Mouse (Mus musculus) midbrain, embryonic 13.5 days (tissue): ENCODE measurements around the gene Rac3. TPM values are rescaled to one million over a fixed set of nuclear protein-coding genes. Genes with fewer than 3 reads are reported as not detected.
"Not testable (repeated sequence)": the region's sequence is repeated elsewhere in the genome, so short reads cannot be mapped to it uniquely, and the experiment has no call there.

Experiments used
- ATAC-seq: fragments of 200-750 bp; cut with Nextera tagmentation; 2 replicates; pipeline ENCODE4 v1.8.0; 2017; ENCODE audit warnings: mild to moderate bottlenecking, moderate TSS enrichment, moderate library complexity
- H3K27ac ChIP-seq: fragments of 300-500 bp; sonication (generic); 2 replicates; pipeline ENCODE4 v1.5.1; 2015; ENCODE audit warnings: inconsistent platforms, mild to moderate bottlenecking, moderate library complexity
- H3K27me3 ChIP-seq: fragments of 300-500 bp; sonication (generic); 2 replicates; pipeline ENCODE4 v1.6.1; 2015; ENCODE audit warnings: mild to moderate bottlenecking, inconsistent platforms
- H3K36me3 ChIP-seq: fragments of 300-500 bp; sonication (generic); 2 replicates; pipeline ENCODE4 v1.6.1; 2015; ENCODE audit warnings: mild to moderate bottlenecking, inconsistent platforms
- H3K4me1 ChIP-seq: fragments of 300-500 bp; sonication (generic); replicated peaks from 2 replicates; pipeline ENCODE4 v1.6.1; 2015; ENCODE audit warnings: inconsistent platforms
- H3K4me2 ChIP-seq: fragments of 300-500 bp; sonication (generic); replicated peaks from 2 replicates; pipeline ENCODE4 v1.6.1; 2015; ENCODE audit warnings: moderate library complexity, mild to moderate bottlenecking, inconsistent platforms
- H3K4me3 ChIP-seq: fragments of 300-500 bp; sonication (generic); replicated peaks from 2 replicates; pipeline ENCODE4 v1.5.1; 2015; ENCODE audit warnings: mild to moderate bottlenecking, inconsistent platforms
- H3K9ac ChIP-seq: fragments of 300-500 bp; sonication (generic); replicated peaks from 2 replicates; pipeline ENCODE4 v1.6.1; 2015; ENCODE audit warnings: mild to moderate bottlenecking, inconsistent platforms
- H3K9me3 ChIP-seq: fragments of 300-500 bp; sonication (generic); 2 replicates; pipeline ENCODE4 v1.6.1; 2016; ENCODE audit warnings: mild to moderate bottlenecking, inconsistent platforms
- WGBS: fragments of 180-500 bp; shearing (Covaris S2); methylation state at CpG from one replicate; pipeline ENCODE4 v1.1.7; 2015; 5-methylcytosine and 5-hydroxymethylcytosine counted together
- polyA plus RNA-seq: library from polyadenylated mRNA; unstranded; fragments of >200 nt; fragmentation: Nextera tagmentation; extraction: Ambion mirVana; gene quantifications from 2 replicates; pipeline ENCODE4 v1.2.1, GENCODE M21; 2015

Rac3 gene
- polyA plus RNA-seq, 1 experiment from 2014 or later, result 218 TPM

GRCm38 (mm10) chr11:120763121-120763999 is 42.1 kb downstream of the Rac3 start:
- not testable (repeated sequence) for H3K4me3 ChIP-seq, H3K36me3 ChIP-seq, H3K4me1 ChIP-seq, H3K9me3 ChIP-seq, H3K27ac ChIP-seq, H3K9ac ChIP-seq
- Histone ChIP-seq H3K27me3 (peaks cover 11% of the 10 kb centered on the region), H3K4me2 (0 out of 2 replicates have a peak overlapping the region, but pooled peaks have one; percentile 23)
- ATAC-seq, result peak; percentile 63
- WGBS, result 6% methylated on average over 9 of the region's 23 CpGs

- ATAC-seq, H3K27ac ChIP-seq, H3K36me3 ChIP-seq, H3K9ac ChIP-seq, H3K9me3 ChIP-seq, H3K4me2 ChIP-seq, H3K4me1 ChIP-seq, H3K4me3 ChIP-seq, H3K27me3 ChIP-seq: not testable (repeated sequence)
- 77% methylated on average over 4 of the region's 7 CpGs for WGBS
Measured at GRCm38 (mm10) chr11:120767023-120767422, 45.8 kb downstream of the Rac3 start.

- H3K36me3 ChIP-seq, result no peaks in the 10 kb centered on the region
- H3K4me2 ChIP-seq, result no peak overlapping the region
- H3K4me3 ChIP-seq, result no peak overlapping the region
- WGBS, result 62% methylated on average over 1 of the region's 1 CpGs
- no peak overlapping the region for H3K27ac ChIP-seq
- H3K4me1 ChIP-seq, result no peaks in the 10 kb centered on the region
- H3K9me3 ChIP-seq, result no peaks in the 10 kb centered on the region
- H3K9ac ChIP-seq, result no peak overlapping the region
- no peak for ATAC-seq
- H3K27me3 ChIP-seq, result no peaks in the 10 kb centered on the region
Measured at GRCm38 (mm10) chr11:120768206-120768605, 46.9 kb downstream of the Rac3 start.

- Histone ChIP-seq H3K27me3 (no peaks in the 10 kb centered on the region), H3K9ac (no peak overlapping the region), H3K4me3 (no peak overlapping the region), H3K9me3 (no peaks in the 10 kb centered on the region), H3K36me3 (no peaks in the 10 kb centered on the region), H3K4me1 (peaks cover 13% of the 10 kb centered on the region; the same call in 1 of the 2 replicates), H3K4me2 (no peak overlapping the region), H3K27ac (no peak overlapping the region)
- WGBS, result 81% methylated on average over 3 of the region's 3 CpGs
- no peak for ATAC-seq
Measured at GRCm38 (mm10) chr11:120772749-120773148, 51.5 kb downstream of the Rac3 start.

Other genes with a start within 250 kb of the Rac3 start
- gene Mrpl12, start 236.9 kb upstream of the Rac3 start, polyA plus RNA-seq, result 111 and 113 TPM in 2 replicates
- gene Slc25a10, start 229.6 kb upstream of the Rac3 start, polyA plus RNA-seq, result 28.2 and 29.2 TPM in 2 replicates
- gene Gcgr, start 190.8 kb upstream of the Rac3 start, polyA plus RNA-seq, result 0.20 and 0.32 TPM in 2 replicates
- gene Mcrip1, start 171.7 kb upstream of the Rac3 start, polyA plus RNA-seq, result 240 and 242 TPM in 2 replicates
- gene Ppp1r27, start 170.3 kb upstream of the Rac3 start, polyA plus RNA-seq, result not detected in 2 replicates
- 279 and 297 TPM in 2 replicates for gene P4hb, start 148.2 kb upstream of the Rac3 start, polyA plus RNA-seq
- 452 and 461 TPM in 2 replicates for gene Arhgdia, start 139.8 kb upstream of the Rac3 start, polyA plus RNA-seq
- 303 and 358 TPM in 2 replicates for gene Alyref, start 123.1 kb upstream of the Rac3 start, polyA plus RNA-seq
- gene Anapc11, start 123.0 kb upstream of the Rac3 start, polyA plus RNA-seq, result 180 and 183 TPM in 2 replicates
- gene Npb, start 113.0 kb upstream of the Rac3 start, polyA plus RNA-seq, result 0.54 and 0.95 TPM in 2 replicates
- 167 TPM in 2 replicates for gene Pcyt2, start 103.5 kb upstream of the Rac3 start, polyA plus RNA-seq
- 42.7 and 51.3 TPM in 2 replicates for gene Sirt7, start 96.2 kb upstream of the Rac3 start, polyA plus RNA-seq
- 24.4 and 31.2 TPM in 2 replicates for gene Mafg, start 87.9 kb upstream of the Rac3 start, polyA plus RNA-seq
- 23.2 and 25.0 TPM in 2 replicates for gene Pycr1, start 77.7 kb upstream of the Rac3 start, polyA plus RNA-seq
- 0.78 and 0.84 TPM in 2 replicates for gene Myadml2, start 73.3 kb upstream of the Rac3 start, polyA plus RNA-seq
- 0.46 and 0.65 TPM in 2 replicates for gene Notum, start 60.3 kb upstream of the Rac3 start, polyA plus RNA-seq
- 149 and 154 TPM in 2 replicates for gene Aspscr1, start 48.5 kb upstream of the Rac3 start, polyA plus RNA-seq
- gene Cenpx, start 7.7 kb upstream of the Rac3 start, polyA plus RNA-seq, result 99.9 and 112 TPM in 2 replicates
- 60.6 and 71.8 TPM in 2 replicates for gene Lrrc45, start 7.5 kb upstream of the Rac3 start, polyA plus RNA-seq
- 6.5 and 7.3 TPM in 2 replicates for gene Dcxr, start 5.8 kb downstream of the Rac3 start, polyA plus RNA-seq
- 0.32 and 0.38 TPM in 2 replicates for gene Cbr2, start 10.6 kb downstream of the Rac3 start, polyA plus RNA-seq
- 2.7 and 3.1 TPM in 2 replicates for gene Hmga1b, start 41.3 kb downstream of the Rac3 start, polyA plus RNA-seq
- 84.6 TPM in 2 replicates for gene Rfng, start 62.7 kb downstream of the Rac3 start, polyA plus RNA-seq
- gene Gps1, start 62.8 kb downstream of the Rac3 start, polyA plus RNA-seq, result 268 and 273 TPM in 2 replicates
- 51.4 and 55.7 TPM in 2 replicates for gene Dus1l, start 74.9 kb downstream of the Rac3 start, polyA plus RNA-seq
- 83.6 and 89.2 TPM in 2 replicates for gene Fasn, start 103.1 kb downstream of the Rac3 start, polyA plus RNA-seq
- 5.2 and 6.1 TPM in 2 replicates for gene Ccdc57, start 211.4 kb downstream of the Rac3 start, polyA plus RNA-seq
- 10.1 and 14.0 TPM in 2 replicates for gene Slc16a3, start 227.0 kb downstream of the Rac3 start, polyA plus RNA-seq